In genomic region chr5:114794609-114795008, GRCm38 (mm10) we compare ENCODE assay signal across 16 mouse cellular contexts. TPM values are rescaled to one million over a fixed set of nuclear protein-coding genes. Genes with fewer than 3 reads are reported as not detected.
DNase-seq lines count a peak whose midpoint lies in the region; ATAC-seq and TF ChIP-seq lines count a peak whose summit lies in the region.
"Had no signal": no experiment of that assay in that cellular context is flagged by ENCODE, and none has a peak within 500 bp of the region (broad histone marks: within the 10 kb centered on the region; RNA-seq: fewer than 3 reads in every experiment).

No protein-coding gene starts in this region.

- H3K9me3 ChIP-seq in lung, postnatal 0 days (ENCODE audit: low read length), result no peaks in the 10 kb centered on the region
- H3K9me3 ChIP-seq: embryonic facial prominence, embryonic 15.5 days had no signal

- no peak for TF ChIP-seq CTCF in lung, postnatal 0 days (IDR thresholded peaks at IDR 0.05)

- H3K27ac ChIP-seq in lung, postnatal 0 days (ENCODE audit: low read length), result peak overlapping the region; percentile 83
- H3K27ac ChIP-seq: embryonic facial prominence, embryonic 15.5 days had no signal

- no peaks in the 10 kb centered on the region for H3K27me3 ChIP-seq in lung, postnatal 0 days (replicated peaks; ENCODE audit: insufficient read depth, low read length)
- H3K27me3 ChIP-seq: embryonic facial prominence, embryonic 15.5 days had no signal

- no peak overlapping the region for H3K4me3 ChIP-seq in lung, postnatal 0 days (ENCODE audit: low read depth, low read length)
- H3K4me3 ChIP-seq: embryonic facial prominence, embryonic 15.5 days had no signal

- no peak overlapping the region for H3K4me2 ChIP-seq in lung, postnatal 0 days (replicated peaks; ENCODE audit: low read depth, low read length)
- H3K4me2 ChIP-seq: embryonic facial prominence, embryonic 15.5 days; lung, embryonic 14.5 days had no signal

- intact Hi-C loops in left cerebral cortex, postnatal 4 days (cut with DNase I), result no loop called here
- intact Hi-C loops in left cerebral cortex, postnatal 25 days (cut with DNase I), result no loop called here

- TF ChIP-seq EP300 in lung, postnatal 0 days (IDR thresholded peaks at IDR 0.05), result no peak; the same call in 1 of the 2 replicates

- H3K4me1 ChIP-seq in lung, postnatal 0 days (ENCODE audit: insufficient read depth, low read depth, low read length), result peaks cover 18% of the 10 kb centered on the region; the same call in 1 of the 2 replicates

- WGBS in lung, postnatal 0 days, result 48% methylated on average over 4 of the region's 4 CpGs

- peaks cover 31% of the 10 kb centered on the region for H3K36me3 ChIP-seq in lung, postnatal 0 days (ENCODE audit: insufficient read depth, low read length)

- peak; percentile 82 for DNase-seq in cerebellum, adult 11-12 months
- no peak for DNase-seq in cerebellum, postnatal 4 days (ENCODE audit: low spot score in 2 of 2)
- peak; percentile 70 for DNase-seq in left cerebral cortex, postnatal 4 days
- no peak for DNase-seq in left cerebral cortex, postnatal 25 days (ENCODE audit: low spot score in 2 of 2)
- DNase-seq in cerebellum, adult 8-10 months, result peak; percentile 64
- DNase-seq in lung, postnatal 0 days (ENCODE audit: low spot score), result peak; percentile 56
- no peak for DNase-seq in MN1 (ENCODE audit: low spot score)
- DNase-seq: right cerebral cortex, postnatal 25 days had no signal

- peak; percentile 46 for ATAC-seq in lung, postnatal 0 days
- no peak for ATAC-seq in erythroblast, adult 5-6 weeks (replicated peaks; ENCODE audit: low FRiP score, poor library complexity, severe bottlenecking)

- H3K9ac ChIP-seq in lung, postnatal 0 days (replicated peaks; ENCODE audit: low read depth), result no peak overlapping the region
- H3K9ac ChIP-seq: embryonic facial prominence, embryonic 15.5 days; lung, embryonic 14.5 days had no signal

RNA-seq across cellular contexts. Expression of gene Git2, which starts 19.3 kb away (rescaled TPM):
- total RNA-seq in left cerebral cortex, postnatal 4 days (2021), result 10 to 100 TPM; 58.3 to 59.1 TPM
- total RNA-seq in left cerebral cortex, postnatal 25 days (2021), result 10 to 100 TPM; 38.1 to 47.0 TPM
- polyA plus RNA-seq in lung, postnatal 0 days (2015; fragmentation: Nextera tagmentation; extraction: Ambion mirVana), result 36.5 and 39.1 TPM in 2 replicates
- total RNA-seq in erythroblast, adult 5-6 weeks (2015; ENCODE audit: low replicate concordance), result 21.3 and 70.1 TPM in 2 replicates
- 20.7 and 57.7 TPM in 2 replicates for total RNA-seq in erythroblast, adult 5-6 weeks (2017; ENCODE audit: low replicate concordance)

RNA-seq across cellular contexts. Expression of gene Ankrd13a, which starts 20.1 kb away (rescaled TPM):
- 10 to 100 TPM; 42.5 to 42.9 TPM for total RNA-seq in left cerebral cortex, postnatal 4 days (2021)
- total RNA-seq in left cerebral cortex, postnatal 25 days (2021), result 10 to 100 TPM; 30.6 to 34.9 TPM
- polyA plus RNA-seq in lung, postnatal 0 days (2015; fragmentation: Nextera tagmentation; extraction: Ambion mirVana), result 110 and 115 TPM in 2 replicates
- 81.3 and 90.3 TPM in 2 replicates for total RNA-seq in erythroblast, adult 5-6 weeks (2015; ENCODE audit: low replicate concordance)
- total RNA-seq in erythroblast, adult 5-6 weeks (2017; ENCODE audit: low replicate concordance), result 83.4 and 98.1 TPM in 2 replicates

RNA-seq across cellular contexts. Expression of gene 1500011B03Rik, which starts 28.7 kb away (rescaled TPM):
- 100 to 1,000 TPM; 166 to 169 TPM for total RNA-seq in left cerebral cortex, postnatal 4 days (2021)
- total RNA-seq in left cerebral cortex, postnatal 25 days (2021), result 100 to 1,000 TPM; 162 to 177 TPM
- 72.8 and 97.5 TPM in 2 replicates for polyA plus RNA-seq in lung, postnatal 0 days (2015; fragmentation: Nextera tagmentation; extraction: Ambion mirVana)
- total RNA-seq in erythroblast, adult 5-6 weeks (2015; ENCODE audit: low replicate concordance), result 16.7 and 24.8 TPM in 2 replicates
- 2.4 and 10.7 TPM in 2 replicates for total RNA-seq in erythroblast, adult 5-6 weeks (2017; ENCODE audit: low replicate concordance)

RNA-seq across cellular contexts. Expression of gene 4930519G04Rik, which starts 58.9 kb away (rescaled TPM):
- total RNA-seq in left cerebral cortex, postnatal 4 days (2021), result not detected
- not detected for total RNA-seq in left cerebral cortex, postnatal 25 days (2021)
- not detected in 2 replicates for polyA plus RNA-seq in lung, postnatal 0 days (2015; fragmentation: Nextera tagmentation; extraction: Ambion mirVana)
- total RNA-seq in erythroblast, adult 5-6 weeks (2015; ENCODE audit: low replicate concordance), result not detected in 2 replicates
- total RNA-seq in erythroblast, adult 5-6 weeks (2017; ENCODE audit: low replicate concordance), result not detected in 2 replicates
- total RNA-seq: left cerebral cortex, postnatal 14 days had no signal
- polyA plus RNA-seq: embryonic facial prominence, embryonic 15.5 days; frontal cortex, adult 2 months; large intestine, adult 2 months; lung, embryonic 14.5 days; neural tube, embryonic 11.5 days; stomach, embryonic 16.5 days had no signal

Comparison
In these comparisons a context has a peak if more than half of its experiments do, and no peak if none do; other contexts are left out.
1. DNase-seq: peak in cerebellum, adult 11-12 months (single experiment), left cerebral cortex, postnatal 4 days (single experiment), cerebellum, adult 8-10 months (single experiment) and lung, postnatal 0 days (single experiment); none in cerebellum, postnatal 4 days (0 of 2), left cerebral cortex, postnatal 25 days (0 of 2) and MN1 (single experiment).
2. RNA of gene 1500011B03Rik, which starts 28.7 kb away (total RNA-seq): 162 to 177 TPM in left cerebral cortex, postnatal 25 days and 166 to 169 TPM in left cerebral cortex, postnatal 4 days; 2.4 to 24.8 TPM in erythroblast, adult 5-6 weeks; every median in the first group is over 4 times any median in the second.